Mouse (Mus musculus) liver, adult (tissue): ENCODE measurements around the gene Pmis2.

ENCODE experiments used
- GATA4 ChIP-seq: IDR thresholded peaks from 2 replicates; pipeline ENCODE4 v1.6.1; 2014; ENCODE audit warnings: mild to moderate bottlenecking, low read length; ENCODE audit not compliant: insufficient replicate concordance

Gene Pmis2

GRCm38 (mm10) chr7:30671480-30671879, at the start of gene Pmis2:
TSS of gene Pmis2 (minus strand) at chr7:30671605.
- no peak for TF ChIP-seq GATA4

- TF ChIP-seq GATA4 = peak; percentile 45; the same call in 1 of the 2 replicates
Observed at GRCm38 (mm10) chr7:30719669-30720068, 48.3 kb upstream of the Pmis2 start.

- TF ChIP-seq GATA4 = no peak
Observed at GRCm38 (mm10) chr7:30717716-30718046, 46.3 kb upstream of the Pmis2 start.

- no peak for TF ChIP-seq GATA4
Observed at GRCm38 (mm10) chr7:30717006-30717715, 45.8 kb upstream of the Pmis2 start.

GRCm38 (mm10) chr7:30711942-30712341, 40.5 kb upstream of the Pmis2 start, which contains the start of gene Atp4a:
TSS of gene Atp4a (plus strand) at chr7:30712209.
- TF ChIP-seq GATA4 = no peak

GRCm38 (mm10) chr7:30707441-30707840, 36.0 kb upstream of the Pmis2 start:
- no peak for TF ChIP-seq GATA4

GRCm38 (mm10) chr7:30706214-30706882, 34.9 kb upstream of the Pmis2 start:
- peak; percentile 70; the same call in 1 of the 2 replicates for TF ChIP-seq GATA4

- no peak for TF ChIP-seq GATA4
Observed at GRCm38 (mm10) chr7:30698589-30698988, 27.2 kb upstream of the Pmis2 start, which contains the start of gene 2200002J24Rik. TSS of gene 2200002J24Rik (plus strand) at chr7:30698926.

GRCm38 (mm10) chr7:30698101-30698500, 26.7 kb upstream of the Pmis2 start:
- TF ChIP-seq GATA4 = no peak

GRCm38 (mm10) chr7:30688325-30688724, 16.9 kb upstream of the Pmis2 start:
- no peak for TF ChIP-seq GATA4

- TF ChIP-seq GATA4 = no peak
Observed at GRCm38 (mm10) chr7:30683425-30683824, 12.0 kb upstream of the Pmis2 start.

GRCm38 (mm10) chr7:30681897-30682296, 10.5 kb upstream of the Pmis2 start:
- no peak for TF ChIP-seq GATA4

GRCm38 (mm10) chr7:30678263-30678975, 7.0 kb upstream of the Pmis2 start:
- no peak for TF ChIP-seq GATA4

GRCm38 (mm10) chr7:30669229-30669628, 2.2 kb downstream of the Pmis2 start:
- TF ChIP-seq GATA4 = no peak

- TF ChIP-seq GATA4 = no peak
Observed at GRCm38 (mm10) chr7:30665321-30665720, 6.1 kb downstream of the Pmis2 start.
